Mouse (Mus musculus) common myeloid progenitor, adult 5-6 weeks (primary cell): ENCODE measurements around the gene Cobll1. TPM values are rescaled to one million over a fixed set of nuclear protein-coding genes. Genes with fewer than 3 reads are reported as not detected.

ENCODE experiments used
- ATAC-seq: replicated peaks from 2 replicates; pipeline ENCODE4 v1.8.0; 2016; ENCODE audit warnings: low read depth, mild to moderate bottlenecking, moderate TSS enrichment, inconsistent platforms; ENCODE audit not compliant: poor library complexity, severe bottlenecking
- total RNA-seq: library from RNA; stranded (forward); fragments of 200-1000, 187-1606 nt; gene quantifications from 2 replicates; pipeline ENCODE4 v1.2.3, GENCODE M21; 2017

Cobll1 gene
- total RNA-seq, 1 experiment from 2014 or later: 6.9 TPM

- ATAC-seq: no peak
Measured at GRCm38 (mm10) chr2:65203699-65204098, 35.5 kb downstream of the Cobll1 start.

- ATAC-seq: no peak
Measured at GRCm38 (mm10) chr2:65199706-65200105, 39.5 kb downstream of the Cobll1 start.

GRCm38 (mm10) chr2:65198605-65199004, 40.6 kb downstream of the Cobll1 start:
- ATAC-seq: peak; percentile 87

- ATAC-seq: no peak
Measured at GRCm38 (mm10) chr2:65196994-65197393, 42.2 kb downstream of the Cobll1 start.

GRCm38 (mm10) chr2:65195233-65196010, 43.8 kb downstream of the Cobll1 start:
- no peak for ATAC-seq

- 0 out of 2 replicates have a peak, but pooled peaks have one; percentile 12 for ATAC-seq
Measured at GRCm38 (mm10) chr2:65193091-65193795, 46.0 kb downstream of the Cobll1 start.

- no peak for ATAC-seq
Measured at GRCm38 (mm10) chr2:65191398-65191797, 47.8 kb downstream of the Cobll1 start.

- peak; percentile 93 for ATAC-seq
Measured at GRCm38 (mm10) chr2:65189346-65189745, 49.9 kb downstream of the Cobll1 start.

- peak; percentile 36 for ATAC-seq
Measured at GRCm38 (mm10) chr2:65188585-65188984, 50.6 kb downstream of the Cobll1 start.

GRCm38 (mm10) chr2:65187652-65188051, 51.6 kb downstream of the Cobll1 start:
- no peak for ATAC-seq

GRCm38 (mm10) chr2:65187164-65187563, 52.0 kb downstream of the Cobll1 start:
- no peak for ATAC-seq

- ATAC-seq: peak; percentile 77
Measured at GRCm38 (mm10) chr2:65182747-65183146, 56.5 kb downstream of the Cobll1 start.

- ATAC-seq: no peak
Measured at GRCm38 (mm10) chr2:65181736-65182135, 57.5 kb downstream of the Cobll1 start.

- peak; percentile 19; the same call in 1 of the 2 replicates for ATAC-seq
Measured at GRCm38 (mm10) chr2:65181066-65181716, 58.0 kb downstream of the Cobll1 start.

- ATAC-seq: no peak
Measured at GRCm38 (mm10) chr2:65175645-65176044, 63.6 kb downstream of the Cobll1 start.

- ATAC-seq: no peak
Measured at GRCm38 (mm10) chr2:65172071-65172470, 67.1 kb downstream of the Cobll1 start.

- ATAC-seq: peak; percentile 29; the same call in 1 of the 2 replicates
Measured at GRCm38 (mm10) chr2:65171516-65171915, 67.7 kb downstream of the Cobll1 start.

- ATAC-seq: peak; percentile 74
Measured at GRCm38 (mm10) chr2:65170693-65171456, 68.3 kb downstream of the Cobll1 start.

- ATAC-seq: peak; percentile 61; the same call in 1 of the 2 replicates
Measured at GRCm38 (mm10) chr2:65170256-65170655, 68.9 kb downstream of the Cobll1 start.

GRCm38 (mm10) chr2:65163990-65164389, 75.2 kb downstream of the Cobll1 start:
- ATAC-seq: no peak
